Mouse (Mus musculus) midbrain, embryonic 12.5 days (tissue): ENCODE results near the gene Pde4d. TPM values are rescaled to one million over a fixed set of nuclear protein-coding genes. Genes with fewer than 3 reads are reported as not detected.
"Not testable (repeated sequence)": the region's sequence is repeated elsewhere in the genome, so short reads cannot be mapped to it uniquely, and the experiment has no call there.

Experiments
- ATAC-seq: fragments of 200-750 bp; cut with Nextera tagmentation; 2 replicates; pipeline ENCODE4 v1.8.0; 2017; ENCODE audit warnings: low read depth, moderate TSS enrichment, moderate library complexity; ENCODE audit not compliant: low FRiP score
- H3K27ac ChIP-seq: fragments of 300-500 bp; sonication (generic); replicated peaks from 2 replicates; pipeline ENCODE4 v1.5.1; 2016; ENCODE audit warnings: mild to moderate bottlenecking
- H3K27me3 ChIP-seq: fragments of 300-500 bp; sonication (generic); 2 replicates; pipeline ENCODE4 v1.6.1; 2016; ENCODE audit warnings: mild to moderate bottlenecking
- H3K36me3 ChIP-seq: fragments of 300-500 bp; sonication (generic); 2 replicates; pipeline ENCODE4 v1.6.1; 2016
- H3K4me1 ChIP-seq: fragments of 300-500 bp; sonication (generic); 2 replicates; pipeline ENCODE4 v1.6.1; 2016
- H3K4me2 ChIP-seq: fragments of 300-500 bp; sonication (generic); replicated peaks from 2 replicates; pipeline ENCODE4 v1.6.1; 2016; ENCODE audit warnings: mild to moderate bottlenecking, moderate library complexity
- H3K4me3 ChIP-seq: fragments of 300-500 bp; sonication (generic); 2 replicates; pipeline ENCODE4 v1.5.1; 2016; ENCODE audit warnings: mild to moderate bottlenecking
- H3K9ac ChIP-seq: fragments of 300-500 bp; sonication (generic); replicated peaks from 2 replicates; pipeline ENCODE4 v1.6.1; 2016; ENCODE audit warnings: mild to moderate bottlenecking, moderate library complexity
- H3K9me3 ChIP-seq: fragments of 300-500 bp; sonication (generic); 2 replicates; pipeline ENCODE4 v1.6.1; 2016; ENCODE audit warnings: mild to moderate bottlenecking
- WGBS: fragments of 180-500 bp; shearing (Covaris S2); methylation state at CpG from one replicate; pipeline ENCODE4 v1.1.7; 2016; 5-methylcytosine and 5-hydroxymethylcytosine counted together
- polyA plus RNA-seq: library from polyadenylated mRNA; unstranded; fragments of >200 nt; fragmentation: Nextera tagmentation; extraction: Ambion mirVana; gene quantifications from 2 replicates; pipeline ENCODE4 v1.2.1, GENCODE M21; 2016

The Pde4d gene
- polyA plus RNA-seq, 1 experiment from 2014 or later = 21.4 TPM

DNA sequence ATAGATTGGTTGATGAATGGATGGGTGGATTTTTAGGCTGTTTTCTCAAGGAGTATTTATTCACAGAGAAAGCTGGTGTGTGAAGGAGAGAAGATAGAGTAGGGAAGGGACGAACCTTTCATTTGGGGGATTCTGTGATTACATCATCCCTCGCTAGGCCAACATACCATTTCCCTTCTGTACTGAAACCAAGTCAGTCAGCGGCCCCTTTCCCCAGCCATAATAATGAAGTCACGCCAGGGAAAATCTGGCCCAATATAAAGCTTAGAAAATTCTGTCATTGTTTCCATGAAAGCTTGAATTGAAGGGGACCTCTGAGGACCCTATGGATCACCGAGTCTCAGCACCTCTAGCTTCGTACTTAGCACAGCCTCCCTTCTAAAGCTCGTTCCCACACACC is 307.7 kb downstream of the Pde4d start:
- ATAC-seq = no peak
- WGBS = 84% methylated on average over 7 of the region's 7 CpGs
- Histone ChIP-seq H3K4me2 (no peak overlapping the region), H3K9ac (no peak overlapping the region), H3K4me1 (no peaks in the 10 kb centered on the region), H3K4me3 (no peak overlapping the region), H3K36me3 (no peaks in the 10 kb centered on the region), H3K27me3 (no peaks in the 10 kb centered on the region), H3K27ac (no peak overlapping the region), H3K9me3 (no peaks in the 10 kb centered on the region)

DNA sequence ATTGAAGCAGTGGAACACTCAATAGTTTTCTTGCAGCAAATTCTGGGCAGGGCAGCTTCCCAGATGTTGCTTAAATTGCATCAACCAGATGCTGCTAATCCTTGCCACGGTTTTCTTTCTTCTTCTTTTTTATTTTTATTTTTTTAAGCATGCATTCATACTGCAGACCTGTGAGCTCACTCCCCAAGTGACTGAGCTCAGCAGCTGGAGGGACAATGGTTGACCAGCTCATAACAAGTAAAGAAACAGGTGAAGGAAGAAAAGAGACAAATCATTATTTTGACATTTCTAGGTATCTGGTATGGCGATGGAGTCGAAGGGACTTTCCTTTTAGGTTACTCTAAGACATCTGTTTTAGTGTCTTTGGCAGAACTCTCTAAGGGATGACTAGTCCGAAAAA is 308.6 kb downstream of the Pde4d start:
- no peak for ATAC-seq
- no peak overlapping the region for H3K4me2 ChIP-seq
- no peaks in the 10 kb centered on the region for H3K4me1 ChIP-seq
- 80% methylated on average over 4 of the region's 4 CpGs for WGBS
- H3K27me3 ChIP-seq = no peaks in the 10 kb centered on the region
- no peak overlapping the region for H3K27ac ChIP-seq
- H3K4me3 ChIP-seq = no peak overlapping the region
- no peaks in the 10 kb centered on the region for H3K36me3 ChIP-seq
- no peak overlapping the region for H3K9ac ChIP-seq
- H3K9me3 ChIP-seq = no peaks in the 10 kb centered on the region

DNA sequence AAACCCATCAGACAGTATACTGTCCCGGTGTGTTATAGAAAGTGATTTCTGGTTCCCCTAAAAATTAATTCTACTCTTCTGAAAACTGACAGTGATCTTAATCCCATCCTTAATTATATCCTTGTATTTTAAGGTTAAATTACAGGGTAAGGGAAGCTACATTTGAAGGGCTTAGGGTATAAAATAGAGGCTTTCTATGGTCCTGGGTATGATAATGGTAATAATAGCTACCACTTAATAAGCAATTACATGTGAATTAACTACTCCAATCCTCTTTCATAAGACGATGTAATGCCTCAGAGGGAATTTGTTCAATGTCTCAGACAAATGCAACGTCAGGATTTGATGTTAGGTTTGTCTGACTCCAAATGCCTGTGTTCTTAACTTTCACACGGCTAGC is 309.4 kb downstream of the Pde4d start:
- H3K27me3 ChIP-seq = no peaks in the 10 kb centered on the region
- no peak for ATAC-seq
- no peak overlapping the region for H3K4me3 ChIP-seq
- WGBS = 73% methylated on average over 4 of the region's 4 CpGs
- H3K36me3 ChIP-seq = no peaks in the 10 kb centered on the region
- H3K9ac ChIP-seq = no peak overlapping the region
- H3K9me3 ChIP-seq = no peaks in the 10 kb centered on the region
- H3K27ac ChIP-seq = no peak overlapping the region
- H3K4me1 ChIP-seq = no peaks in the 10 kb centered on the region
- no peak overlapping the region for H3K4me2 ChIP-seq

DNA sequence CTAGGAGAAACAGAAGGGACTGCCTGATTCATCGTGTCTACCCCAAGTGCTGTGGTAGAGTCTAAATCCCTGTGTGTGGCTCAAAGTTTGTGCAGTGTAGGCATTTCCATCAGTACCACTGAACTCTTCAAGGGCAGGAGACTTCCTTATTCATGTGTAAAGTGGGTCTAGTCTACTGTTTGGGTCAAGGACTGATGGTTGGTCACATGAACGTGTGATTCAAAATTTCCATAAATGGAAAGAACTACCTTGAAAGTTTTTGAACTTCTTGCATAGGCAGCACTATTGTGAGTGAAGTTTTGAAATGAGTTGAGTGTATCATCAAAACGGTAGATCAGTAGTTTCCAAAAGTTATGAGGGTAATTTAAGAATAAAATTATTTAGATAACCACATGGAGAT is 313.5 kb downstream of the Pde4d start:
- 91% methylated on average over 3 of the region's 3 CpGs for WGBS
- no peak for ATAC-seq
- no peaks in the 10 kb centered on the region for H3K9me3 ChIP-seq
- no peaks in the 10 kb centered on the region for H3K4me1 ChIP-seq
- no peak overlapping the region for H3K9ac ChIP-seq
- no peaks in the 10 kb centered on the region for H3K36me3 ChIP-seq
- H3K4me2 ChIP-seq = no peak overlapping the region
- no peaks in the 10 kb centered on the region for H3K27me3 ChIP-seq
- no peak overlapping the region for H3K27ac ChIP-seq
- H3K4me3 ChIP-seq = no peak overlapping the region

DNA sequence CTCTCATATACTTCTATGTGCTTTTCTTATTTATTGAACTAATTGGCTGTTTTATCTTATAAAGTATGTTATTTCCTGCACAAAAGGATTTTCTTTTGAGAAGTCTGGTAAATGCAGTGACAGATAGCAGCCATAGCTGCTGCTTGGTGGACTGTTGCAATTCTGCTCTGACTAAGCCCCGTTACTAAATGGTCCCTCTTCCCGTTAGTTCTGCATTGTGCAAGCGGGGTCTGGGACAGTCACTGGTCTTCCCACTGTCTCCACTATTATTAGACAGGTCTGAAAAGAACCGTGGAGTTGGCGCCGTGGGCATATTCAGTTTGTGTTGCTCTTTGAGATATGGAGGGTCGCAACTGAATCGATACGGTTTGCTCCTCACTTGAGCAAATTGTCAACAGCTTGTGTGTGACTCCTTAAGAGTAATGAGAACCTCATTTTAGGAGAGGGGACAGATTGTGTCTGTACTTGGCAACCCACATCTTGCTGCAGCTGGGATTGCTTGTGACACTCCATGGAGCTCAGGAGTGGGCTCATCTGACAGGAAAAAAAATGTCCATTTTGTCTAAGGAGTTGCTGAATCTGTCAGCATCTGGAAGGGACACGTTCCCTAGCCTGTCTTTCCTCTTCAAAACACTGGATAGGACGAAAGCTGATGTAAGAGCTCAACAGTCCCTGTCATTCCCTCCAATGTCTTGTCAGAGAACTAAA is 316.4 kb downstream of the Pde4d start:
- no peaks in the 10 kb centered on the region for H3K4me1 ChIP-seq
- no peak overlapping the region for H3K4me2 ChIP-seq
- no peaks in the 10 kb centered on the region for H3K36me3 ChIP-seq
- H3K27ac ChIP-seq = no peak overlapping the region
- no peak overlapping the region for H3K9ac ChIP-seq
- no peaks in the 10 kb centered on the region for H3K9me3 ChIP-seq
- H3K4me3 ChIP-seq = no peak overlapping the region
- H3K27me3 ChIP-seq = no peaks in the 10 kb centered on the region
- 70% methylated on average over 11 of the region's 11 CpGs for WGBS
- ATAC-seq = no peak

DNA sequence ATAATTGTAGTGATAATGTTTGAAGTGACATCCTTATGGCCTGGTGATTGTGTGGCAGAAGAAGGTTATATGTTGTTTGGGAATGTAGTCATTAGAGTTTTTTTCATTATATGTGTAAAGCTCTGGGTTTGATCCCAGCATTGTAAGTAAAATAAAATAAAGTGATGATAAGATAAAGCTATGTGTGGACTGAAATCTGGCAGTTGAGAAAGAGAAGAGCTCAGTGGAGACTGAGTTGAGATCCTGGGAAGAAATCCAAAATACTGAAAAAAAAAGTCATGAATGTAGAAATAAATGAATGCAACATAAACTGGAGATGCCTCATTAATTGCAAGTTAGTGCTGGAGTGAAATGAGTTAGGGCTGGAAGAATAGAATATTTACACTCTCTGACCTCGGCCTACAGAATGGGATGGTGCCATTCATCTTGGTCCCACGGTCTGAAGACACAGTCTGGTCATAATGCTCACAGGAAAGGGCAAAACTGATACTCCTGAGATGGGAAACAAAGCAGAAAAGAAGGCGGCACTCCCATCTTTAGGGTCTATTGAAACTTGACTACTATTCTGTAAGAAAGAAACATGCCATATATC is 319.8 kb downstream of the Pde4d start:
- Histone ChIP-seq H3K4me3 (no peak overlapping the region), H3K4me2 (no peak overlapping the region), H3K27ac (no peak overlapping the region), H3K9me3 (no peaks in the 10 kb centered on the region), H3K9ac (no peak overlapping the region), H3K36me3 (no peaks in the 10 kb centered on the region), H3K27me3 (no peaks in the 10 kb centered on the region), H3K4me1 (no peaks in the 10 kb centered on the region)
- WGBS = 74% methylated on average over 3 of the region's 3 CpGs
- no peak for ATAC-seq

DNA sequence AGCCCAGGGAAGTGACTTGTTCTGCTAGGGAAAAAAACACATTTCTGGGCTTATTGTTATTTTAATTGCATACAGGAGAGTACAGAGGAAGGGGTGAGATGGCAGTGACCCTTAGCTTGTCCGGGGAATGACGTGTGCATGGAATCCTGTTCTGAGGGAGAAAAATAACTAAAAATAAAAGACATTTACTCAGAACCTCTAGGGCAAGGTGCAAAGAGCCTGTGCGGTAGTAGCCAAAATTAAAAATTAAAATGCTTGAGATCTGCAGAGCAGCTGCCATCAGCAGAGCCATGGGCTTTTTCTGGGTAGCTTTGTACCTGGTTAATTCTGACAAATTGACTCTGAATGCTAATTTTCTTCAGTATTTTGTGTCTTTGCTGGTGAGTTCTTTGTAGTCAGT is 322.6 kb downstream of the Pde4d start:
- no peaks in the 10 kb centered on the region for H3K27me3 ChIP-seq
- H3K4me1 ChIP-seq = no peaks in the 10 kb centered on the region
- no peak for ATAC-seq
- H3K9ac ChIP-seq = no peak overlapping the region
- H3K4me2 ChIP-seq = no peak overlapping the region
- H3K9me3 ChIP-seq = no peaks in the 10 kb centered on the region
- no peaks in the 10 kb centered on the region for H3K36me3 ChIP-seq
- H3K27ac ChIP-seq = no peak overlapping the region
- WGBS = 56% methylated on average over 3 of the region's 3 CpGs
- H3K4me3 ChIP-seq = no peak overlapping the region

DNA sequence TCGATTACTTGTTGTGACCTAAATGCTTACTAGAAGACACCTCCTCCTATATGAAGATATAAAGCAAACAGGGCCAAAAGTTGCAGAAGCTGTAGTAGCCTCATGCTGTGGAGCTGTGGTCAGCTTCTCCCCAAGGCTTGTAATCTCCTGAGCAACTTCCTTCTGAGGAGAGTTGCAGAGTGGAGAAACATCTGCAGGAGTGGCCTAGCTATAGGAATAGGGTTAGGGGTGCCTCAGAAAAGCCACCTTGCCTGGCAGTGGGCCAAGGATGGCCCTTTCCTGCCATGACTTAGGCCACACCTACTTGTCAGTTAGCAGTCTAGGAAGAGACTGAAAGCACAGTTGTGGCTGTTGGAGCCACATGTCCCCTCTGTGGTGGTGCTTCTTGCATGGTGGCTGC is 325.2 kb downstream of the Pde4d start:
- Histone ChIP-seq H3K36me3 (no peaks in the 10 kb centered on the region), H3K9ac (no peak overlapping the region), H3K27me3 (no peaks in the 10 kb centered on the region), H3K4me2 (no peak overlapping the region), H3K27ac (no peak overlapping the region), H3K4me1 (no peaks in the 10 kb centered on the region), H3K9me3 (no peaks in the 10 kb centered on the region), H3K4me3 (no peak overlapping the region)
- ATAC-seq = no peak
- 97% methylated on average over 1 of the region's 1 CpGs for WGBS

DNA sequence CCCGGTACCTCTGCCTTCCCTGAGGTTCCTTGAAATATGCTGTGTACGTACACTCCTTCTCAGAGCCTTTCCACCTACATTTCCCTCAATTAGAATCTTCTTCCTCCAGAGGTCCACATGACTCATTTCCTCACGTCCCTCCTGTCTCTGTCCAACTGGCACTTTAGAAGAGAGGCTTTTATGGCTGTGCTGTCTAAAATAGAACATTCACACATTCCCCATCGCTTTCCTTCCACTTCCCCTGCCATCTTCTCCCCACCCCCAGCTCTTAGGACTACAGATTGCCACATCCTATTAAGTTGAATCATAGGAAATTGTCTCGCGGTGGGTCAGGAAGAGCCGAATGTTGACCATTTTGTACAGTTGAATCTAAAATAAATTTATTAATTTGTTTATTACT is 326.1 kb downstream of the Pde4d start:
- Histone ChIP-seq H3K9ac (no peak overlapping the region), H3K9me3 (no peaks in the 10 kb centered on the region), H3K36me3 (no peaks in the 10 kb centered on the region), H3K27ac (no peak overlapping the region), H3K4me3 (no peak overlapping the region), H3K4me2 (no peak overlapping the region), H3K4me1 (no peaks in the 10 kb centered on the region), H3K27me3 (no peaks in the 10 kb centered on the region)
- no peak for ATAC-seq
- 83% methylated on average over 7 of the region's 7 CpGs for WGBS

DNA sequence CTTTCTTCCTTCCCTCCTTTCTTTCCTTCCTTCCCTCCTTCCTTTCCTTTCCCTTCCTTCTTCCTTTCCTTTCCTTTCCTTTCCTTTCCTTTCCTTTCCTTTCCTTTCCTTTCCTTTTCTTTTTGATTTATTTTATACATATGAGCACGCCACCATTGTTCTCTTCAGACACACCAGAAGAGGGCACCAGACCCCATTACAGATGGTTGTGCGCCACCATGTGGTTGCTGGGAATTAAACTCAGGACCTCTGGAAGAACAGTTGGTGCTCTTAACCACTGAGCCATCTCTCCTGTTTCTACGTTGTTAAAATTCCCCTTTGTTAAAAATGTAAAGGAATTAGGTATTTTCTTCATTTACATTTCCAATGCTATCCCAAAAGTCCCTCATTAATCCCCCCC is 347.9 kb downstream of the Pde4d start:
- WGBS = 79% methylated on average over 3 of the region's 3 CpGs
- H3K4me1 ChIP-seq, H3K27ac ChIP-seq, H3K9me3 ChIP-seq, H3K4me2 ChIP-seq, H3K36me3 ChIP-seq, ATAC-seq, H3K4me3 ChIP-seq, H3K27me3 ChIP-seq, H3K9ac ChIP-seq: not testable (repeated sequence)

DNA sequence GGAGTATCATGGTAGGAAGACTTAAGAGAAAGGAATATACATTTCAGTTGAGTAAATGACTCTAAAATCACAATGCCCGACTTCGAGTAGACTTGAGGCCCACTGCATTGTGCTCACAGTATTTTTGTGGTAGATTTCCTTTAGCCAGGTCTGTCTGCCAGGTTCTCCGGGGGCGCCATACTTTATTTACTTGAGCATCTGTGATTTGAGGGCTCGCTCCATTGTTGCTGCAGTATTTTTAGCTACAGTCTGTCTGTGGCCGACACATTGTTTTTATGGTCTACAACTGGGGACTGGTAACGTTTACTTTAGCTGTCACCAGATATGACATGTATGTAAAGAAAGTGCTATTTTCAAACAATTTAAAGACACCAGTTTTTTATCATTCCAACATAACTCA is 359.4 kb downstream of the Pde4d start:
- H3K4me3 ChIP-seq = no peak overlapping the region
- no peaks in the 10 kb centered on the region for H3K4me1 ChIP-seq
- no peak for ATAC-seq
- H3K27ac ChIP-seq = no peak overlapping the region
- no peaks in the 10 kb centered on the region for H3K9me3 ChIP-seq
- H3K36me3 ChIP-seq = no peaks in the 10 kb centered on the region
- no peak overlapping the region for H3K9ac ChIP-seq
- H3K4me2 ChIP-seq = no peak overlapping the region
- no peaks in the 10 kb centered on the region for H3K27me3 ChIP-seq
- 93% methylated on average over 7 of the region's 7 CpGs for WGBS

DNA sequence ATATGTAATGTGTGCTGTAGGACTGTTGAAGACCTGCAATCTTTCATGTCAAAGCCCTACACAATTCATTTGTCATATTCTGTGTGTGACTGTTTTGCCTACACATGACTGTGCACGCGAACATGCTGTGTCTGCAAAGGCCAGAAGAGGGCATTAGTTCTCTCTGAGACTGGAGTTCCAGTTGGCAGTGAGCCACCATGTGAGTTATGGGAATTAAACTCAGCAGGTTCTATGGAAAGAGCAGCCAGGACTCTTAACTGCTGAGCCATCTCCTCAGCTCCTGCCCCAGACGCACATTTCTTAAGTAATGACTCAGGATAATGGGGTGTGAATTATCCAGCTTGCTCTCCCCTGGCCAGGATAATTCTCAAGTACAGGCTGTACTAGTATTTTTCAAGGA is 363.2 kb downstream of the Pde4d start:
- Histone ChIP-seq H3K36me3 (no peaks in the 10 kb centered on the region), H3K4me3 (no peak overlapping the region), H3K4me2 (no peak overlapping the region), H3K4me1 (no peaks in the 10 kb centered on the region), H3K9me3 (no peaks in the 10 kb centered on the region), H3K27ac (no peak overlapping the region), H3K27me3 (no peaks in the 10 kb centered on the region), H3K9ac (no peak overlapping the region)
- ATAC-seq = no peak
- WGBS = 63% methylated on average over 3 of the region's 3 CpGs

DNA sequence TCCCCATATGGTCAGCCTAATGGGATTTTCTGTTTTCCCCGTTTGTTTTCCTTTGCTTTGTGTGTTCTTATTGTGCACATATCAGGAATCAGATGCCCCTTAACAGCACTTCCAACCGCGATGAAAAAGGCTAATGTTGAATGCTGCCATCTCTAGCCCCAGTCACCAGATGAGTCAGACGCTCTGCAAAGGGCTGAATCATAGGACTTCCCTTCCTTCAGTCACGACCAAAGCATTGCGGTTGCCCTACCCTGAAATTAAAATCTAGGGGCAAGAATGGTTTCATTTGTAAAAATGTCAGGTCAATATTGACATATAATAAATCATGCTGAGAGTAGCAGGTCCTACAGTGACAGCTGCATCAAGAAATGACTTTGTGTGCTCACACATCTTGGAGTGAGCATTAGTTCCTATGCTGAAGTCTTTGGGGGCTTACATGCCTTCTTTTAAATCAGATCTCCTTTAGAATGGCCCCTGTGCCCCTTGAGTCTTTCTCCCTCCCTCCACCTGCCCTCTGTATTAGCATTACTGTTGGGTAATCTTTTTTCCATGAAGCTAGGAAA is 370.2 kb downstream of the Pde4d start:
- no peak overlapping the region for H3K4me2 ChIP-seq
- H3K27ac ChIP-seq = no peak overlapping the region
- H3K4me1 ChIP-seq = no peaks in the 10 kb centered on the region
- H3K27me3 ChIP-seq = no peaks in the 10 kb centered on the region
- H3K9ac ChIP-seq = no peak overlapping the region
- H3K36me3 ChIP-seq = no peaks in the 10 kb centered on the region
- ATAC-seq = no peak
- no peak overlapping the region for H3K4me3 ChIP-seq
- 78% methylated on average over 6 of the region's 6 CpGs for WGBS
- H3K9me3 ChIP-seq = no peaks in the 10 kb centered on the region
